Mouse (Mus musculus) adrenal gland, adult (tissue): ENCODE results near the gene Igfbp5.

Source experiments
- DNase-seq, 2 experiments: peaks; one replicate each; pipeline ENCODE4 v3.0.0; 2022 to 2023; ENCODE audit warnings: low spot score in 1 of 2; ENCODE audit not compliant: inconsistent age in 2 of 2

Gene Igfbp5

GRCm38 (mm10) chr1:72869681-72870614 lies 4.7 kb downstream of the Igfbp5 start:
- peak; percentile 75 to 90 for DNase-seq

GRCm38 (mm10) chr1:72869275-72869674 lies 5.4 kb downstream of the Igfbp5 start:
- peak in 1 of 2 experiments; percentile 38 for DNase-seq

GRCm38 (mm10) chr1:72868429-72869215 lies 6.1 kb downstream of the Igfbp5 start:
- DNase-seq: no peak

- no peak for DNase-seq
Observed at GRCm38 (mm10) chr1:72867346-72867745, 7.3 kb downstream of the Igfbp5 start.

- no peak for DNase-seq
Observed at GRCm38 (mm10) chr1:72866417-72866816, 8.3 kb downstream of the Igfbp5 start.

GRCm38 (mm10) chr1:72865900-72866299 lies 8.8 kb downstream of the Igfbp5 start:
- DNase-seq: peak; percentile 72 to 89

- DNase-seq: no peak
Observed at GRCm38 (mm10) chr1:72864272-72864671, 10.4 kb downstream of the Igfbp5 start.

- peak in 1 of 2 experiments; percentile 3 for DNase-seq
Observed at GRCm38 (mm10) chr1:72863692-72864091, 11.0 kb downstream of the Igfbp5 start.

GRCm38 (mm10) chr1:72862248-72862647 lies 12.4 kb downstream of the Igfbp5 start:
- no peak for DNase-seq

- peak in 1 of 2 experiments; percentile 1 for DNase-seq
Observed at GRCm38 (mm10) chr1:72861702-72862101, 13.0 kb downstream of the Igfbp5 start.

GRCm38 (mm10) chr1:72860502-72860901 lies 14.2 kb downstream of the Igfbp5 start:
- DNase-seq: no peak

- DNase-seq: no peak
Observed at GRCm38 (mm10) chr1:72859963-72860362, 14.7 kb downstream of the Igfbp5 start.

GRCm38 (mm10) chr1:72858874-72859273 lies 15.8 kb downstream of the Igfbp5 start:
- no peak for DNase-seq

- no peak for DNase-seq
Observed at GRCm38 (mm10) chr1:72858286-72858685, 16.4 kb downstream of the Igfbp5 start.

GRCm38 (mm10) chr1:72857631-72858030 lies 17.1 kb downstream of the Igfbp5 start:
- no peak for DNase-seq

GRCm38 (mm10) chr1:72857142-72857541 lies 17.5 kb downstream of the Igfbp5 start:
- DNase-seq: no peak

- DNase-seq: no peak
Observed at GRCm38 (mm10) chr1:72856209-72856909, 18.3 kb downstream of the Igfbp5 start.

GRCm38 (mm10) chr1:72855729-72856128 lies 19.0 kb downstream of the Igfbp5 start:
- DNase-seq: no peak

GRCm38 (mm10) chr1:72854337-72855237 lies 20.1 kb downstream of the Igfbp5 start:
- peak; percentile 38 to 87 for DNase-seq

GRCm38 (mm10) chr1:72853759-72854158 lies 20.9 kb downstream of the Igfbp5 start:
- DNase-seq: no peak
